Mouse (Mus musculus): ENCODE data around the gene Bbs9. TPM values are rescaled to one million over a fixed set of nuclear protein-coding genes. Genes with fewer than 3 reads are reported as not detected.
"Not testable (repeated sequence)": the region's sequence is repeated elsewhere in the genome, so short reads cannot be mapped to it uniquely, and the experiment has no call there.

Bbs9 gene
- polyA plus RNA-seq, 1 experiment = 12.7 TPM

DNA sequence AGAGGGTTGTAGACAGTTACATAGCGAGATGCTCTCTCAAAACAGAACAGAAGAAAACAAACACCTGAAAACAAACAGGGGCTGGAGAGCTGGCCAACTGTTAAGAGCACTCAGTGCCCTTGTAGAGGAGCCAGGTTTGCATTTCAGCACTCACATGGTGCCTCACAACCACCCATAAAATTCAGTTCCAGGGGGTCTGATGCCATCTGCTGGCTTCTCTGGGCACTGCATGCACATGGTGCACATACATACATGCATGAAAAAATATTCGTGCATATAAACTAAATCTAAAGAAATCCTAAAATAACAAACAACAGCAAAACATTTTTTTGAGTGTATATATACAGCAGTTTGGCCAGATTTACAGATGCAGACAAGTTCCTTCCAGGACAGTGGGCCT lies 228.0 kb downstream of the Bbs9 start:
- no peaks in the 10 kb centered on the region for H3K36me3 ChIP-seq (ENCODE audit: control insufficient read depth, insufficient read depth, low read length)
- H3K27ac ChIP-seq (ENCODE audit: insufficient read depth, low read depth, low read length) = no peak overlapping the region
- DNase-seq = no peak
- no peaks in the 10 kb centered on the region for H3K4me1 ChIP-seq (ENCODE audit: control insufficient read depth, insufficient read depth, low read length)
- TF ChIP-seq CTCF (conservative IDR thresholded peaks at IDR 0.05; ENCODE audit: insufficient read depth, insufficient read length, low read depth, low read length) (peak; percentile 29; the same call in 1 of the 2 replicates), POLR2A (IDR thresholded peaks at IDR 0.05; ENCODE audit: low read depth, low read length) (no peak)
- WGBS = 96% methylated on average over 2 of the region's 2 CpGs
- no peaks in the 10 kb centered on the region for H3K27me3 ChIP-seq (replicated peaks; ENCODE audit: control insufficient read depth, insufficient read depth, low read length)
- no peak overlapping the region for H3K4me3 ChIP-seq (ENCODE audit: insufficient read depth, low read depth, low read length)

DNA sequence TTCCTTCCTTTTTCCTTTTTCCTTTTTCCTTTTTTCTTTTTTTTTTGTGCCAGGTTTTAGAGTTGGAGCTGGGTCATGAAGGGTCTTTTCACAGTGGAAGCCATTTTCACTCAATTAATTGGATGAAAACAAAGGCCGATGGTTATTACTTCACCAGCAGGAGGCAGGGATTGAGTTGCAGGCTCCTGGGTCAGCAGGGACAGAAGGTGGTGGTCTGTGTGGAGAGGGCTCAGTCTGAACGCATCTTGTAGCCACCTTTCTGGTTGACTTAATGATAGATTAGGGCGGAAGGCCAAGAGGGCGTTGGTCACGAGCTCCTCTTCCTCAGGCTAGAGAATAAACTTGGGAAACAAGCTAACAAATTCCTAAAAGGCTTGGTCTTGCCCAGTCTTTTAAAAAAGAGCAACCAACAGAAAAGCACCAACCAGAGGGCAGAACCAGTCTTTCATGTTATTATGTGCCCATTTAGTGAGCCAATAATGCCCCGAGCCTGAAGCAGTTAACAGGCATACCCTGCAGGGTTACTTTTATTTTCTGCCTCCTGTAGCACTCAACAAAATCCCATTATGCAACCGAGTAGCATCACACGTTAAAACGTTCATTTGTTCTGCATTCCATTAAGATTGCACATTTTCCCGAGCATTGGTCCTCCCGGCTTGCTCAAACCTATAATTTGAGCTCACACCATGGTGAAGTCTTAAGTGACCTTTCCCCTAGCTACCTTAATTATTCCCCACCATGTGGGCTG lies 231.8 kb downstream of the Bbs9 start:
- TF ChIP-seq POLR2A (IDR thresholded peaks at IDR 0.05; ENCODE audit: low read depth, low read length) (no peak), CTCF (conservative IDR thresholded peaks at IDR 0.05; ENCODE audit: insufficient read depth, insufficient read length, low read depth, low read length) (no peak)
- H3K4me1 ChIP-seq (ENCODE audit: control insufficient read depth, insufficient read depth, low read length) = peaks cover 9% of the 10 kb centered on the region
- H3K27me3 ChIP-seq (replicated peaks; ENCODE audit: control insufficient read depth, insufficient read depth, low read length) = no peaks in the 10 kb centered on the region
- no peak overlapping the region for H3K4me3 ChIP-seq (ENCODE audit: insufficient read depth, low read depth, low read length)
- DNase-seq = no peak
- H3K36me3 ChIP-seq (ENCODE audit: control insufficient read depth, insufficient read depth, low read length) = no peaks in the 10 kb centered on the region
- no peak overlapping the region for H3K27ac ChIP-seq (ENCODE audit: insufficient read depth, low read depth, low read length)
- WGBS = 72% methylated on average over 11 of the region's 11 CpGs

DNA sequence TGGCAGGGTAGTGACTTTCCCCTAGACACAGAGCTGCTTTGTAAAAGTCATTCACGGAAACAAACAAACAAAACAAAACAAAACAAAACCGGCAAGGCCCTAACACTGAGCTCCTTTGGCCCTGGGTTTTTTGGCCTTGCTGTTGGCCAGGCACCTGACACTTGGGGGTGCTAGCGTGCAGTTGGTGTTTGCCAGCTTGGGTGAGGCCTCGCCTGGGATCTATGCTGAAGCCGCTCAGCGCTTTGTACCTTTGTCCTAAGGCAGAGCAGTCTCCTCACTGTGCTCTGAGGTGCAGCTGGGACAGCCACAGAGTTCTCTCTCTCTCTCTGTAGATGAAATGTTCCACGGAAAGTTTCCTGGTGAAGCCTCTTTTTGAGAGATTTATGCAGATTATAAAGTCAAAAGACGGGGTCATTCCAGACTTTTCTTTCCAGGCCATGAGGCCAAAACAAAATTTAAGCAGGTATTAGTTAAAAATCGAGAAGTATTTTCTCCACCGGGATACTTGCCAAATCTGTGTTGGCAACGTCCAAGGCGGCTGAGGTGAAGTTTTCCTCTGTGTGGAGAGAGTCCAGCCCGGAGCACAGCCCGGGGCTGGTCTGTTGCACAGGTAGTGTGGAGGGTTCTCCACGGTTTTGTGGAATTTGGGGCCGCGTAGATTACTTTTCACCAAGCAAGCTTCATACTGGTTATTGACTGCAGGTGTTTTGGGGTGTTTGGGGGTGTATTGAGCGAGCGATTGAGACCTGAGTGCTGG lies 233.6 kb downstream of the Bbs9 start:
- Histone ChIP-seq H3K36me3 (ENCODE audit: control insufficient read depth, insufficient read depth, low read length) (no peaks in the 10 kb centered on the region), H3K27ac (ENCODE audit: insufficient read depth, low read depth, low read length) (peak overlapping the region; percentile 59), H3K4me1 (ENCODE audit: control insufficient read depth, insufficient read depth, low read length) (peaks cover 9% of the 10 kb centered on the region), H3K27me3 (replicated peaks; ENCODE audit: control insufficient read depth, insufficient read depth, low read length) (no peaks in the 10 kb centered on the region), H3K4me3 (ENCODE audit: insufficient read depth, low read depth, low read length) (no peak overlapping the region)
- no peak for TF ChIP-seq POLR2A (IDR thresholded peaks at IDR 0.05; ENCODE audit: low read depth, low read length)
- peak; percentile 81 for TF ChIP-seq CTCF (conservative IDR thresholded peaks at IDR 0.05; ENCODE audit: insufficient read depth, insufficient read length, low read depth, low read length)
- DNase-seq = peak; percentile 89
- 31% methylated on average over 19 of the region's 19 CpGs for WGBS

DNA sequence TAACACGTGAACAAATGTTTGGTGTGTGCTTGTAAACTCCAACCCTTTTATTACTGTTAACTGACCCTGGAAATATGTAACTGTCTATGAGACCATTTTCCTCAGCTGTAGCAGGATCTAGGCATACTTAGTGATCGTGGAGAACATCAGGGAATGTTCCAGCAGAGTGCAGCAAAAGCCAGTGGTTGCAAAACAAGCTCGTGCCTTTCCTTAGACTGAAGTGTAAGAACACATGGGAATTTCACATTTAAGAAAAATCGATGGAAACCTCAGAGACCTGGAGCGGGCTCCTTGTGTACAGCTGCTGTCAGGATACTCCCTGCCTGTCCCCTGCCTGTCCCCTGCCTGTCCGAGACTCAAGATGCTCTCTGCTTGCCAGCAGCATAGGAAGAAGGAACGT lies 234.5 kb downstream of the Bbs9 start:
- TF ChIP-seq CTCF (conservative IDR thresholded peaks at IDR 0.05; ENCODE audit: insufficient read depth, insufficient read length, low read depth, low read length) (no peak), POLR2A (IDR thresholded peaks at IDR 0.05; ENCODE audit: low read depth, low read length) (no peak)
- Histone ChIP-seq H3K27me3 (replicated peaks; ENCODE audit: control insufficient read depth, insufficient read depth, low read length) (no peaks in the 10 kb centered on the region), H3K36me3 (ENCODE audit: control insufficient read depth, insufficient read depth, low read length) (no peaks in the 10 kb centered on the region), H3K27ac (ENCODE audit: insufficient read depth, low read depth, low read length) (no peak overlapping the region), H3K4me3 (ENCODE audit: insufficient read depth, low read depth, low read length) (no peak overlapping the region), H3K4me1 (ENCODE audit: control insufficient read depth, insufficient read depth, low read length) (peaks cover 9% of the 10 kb centered on the region)
- WGBS = 56% methylated on average over 7 of the region's 7 CpGs
- DNase-seq = peak; percentile 12

DNA sequence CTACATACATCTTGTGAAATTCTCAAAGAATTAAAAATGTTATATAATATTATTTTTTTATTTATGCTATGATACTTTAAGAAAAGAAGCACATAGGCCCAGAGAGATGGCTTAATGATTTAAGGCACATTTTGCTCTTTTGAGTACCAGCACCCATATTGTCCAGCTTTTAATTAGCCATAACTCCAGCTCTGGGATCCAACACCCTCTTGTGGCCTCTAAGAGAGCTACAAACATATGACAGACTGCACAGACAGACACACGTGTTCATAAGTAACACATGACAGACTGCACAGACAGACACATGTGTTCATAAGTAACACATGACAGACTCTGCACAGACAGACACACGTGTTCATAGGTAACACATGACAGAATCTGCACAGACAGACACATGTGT lies 235.8 kb downstream of the Bbs9 start:
- no peak overlapping the region for H3K27ac ChIP-seq (ENCODE audit: insufficient read depth, low read depth, low read length)
- no peak for DNase-seq
- H3K27me3 ChIP-seq (replicated peaks; ENCODE audit: control insufficient read depth, insufficient read depth, low read length) = no peaks in the 10 kb centered on the region
- H3K4me1 ChIP-seq (ENCODE audit: control insufficient read depth, insufficient read depth, low read length) = peaks cover 9% of the 10 kb centered on the region
- H3K4me3 ChIP-seq (ENCODE audit: insufficient read depth, low read depth, low read length) = no peak overlapping the region
- no peaks in the 10 kb centered on the region for H3K36me3 ChIP-seq (ENCODE audit: control insufficient read depth, insufficient read depth, low read length)
- TF ChIP-seq CTCF (conservative IDR thresholded peaks at IDR 0.05; ENCODE audit: insufficient read depth, insufficient read length, low read depth, low read length) (no peak), POLR2A (IDR thresholded peaks at IDR 0.05; ENCODE audit: low read depth, low read length) (no peak)
- WGBS = 90% methylated on average over 2 of the region's 2 CpGs

DNA sequence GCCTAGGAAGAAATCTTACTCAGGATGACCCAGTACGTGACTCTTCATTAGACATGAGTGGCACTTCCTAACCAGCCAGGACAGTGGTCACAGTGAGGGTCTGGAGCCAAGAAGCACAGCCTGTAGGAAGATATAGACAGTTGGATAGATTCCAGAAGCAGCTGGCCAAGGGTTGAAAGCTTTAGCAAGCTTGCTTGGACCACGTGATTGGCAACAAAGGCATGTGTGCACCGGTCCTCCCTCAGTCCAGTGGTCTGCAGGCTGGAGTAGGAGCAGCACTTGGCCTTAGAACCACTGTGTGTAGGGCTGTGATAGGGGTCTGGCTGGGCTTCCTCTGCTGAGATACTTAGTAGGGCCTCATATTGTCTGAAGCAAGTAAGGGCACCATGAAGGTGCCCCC lies 237.2 kb downstream of the Bbs9 start:
- Histone ChIP-seq H3K4me1 (ENCODE audit: control insufficient read depth, insufficient read depth, low read length) (peaks cover 9% of the 10 kb centered on the region), H3K27me3 (replicated peaks; ENCODE audit: control insufficient read depth, insufficient read depth, low read length) (no peaks in the 10 kb centered on the region), H3K4me3 (ENCODE audit: insufficient read depth, low read depth, low read length) (no peak overlapping the region), H3K27ac (ENCODE audit: insufficient read depth, low read depth, low read length) (no peak overlapping the region), H3K36me3 (ENCODE audit: control insufficient read depth, insufficient read depth, low read length) (no peaks in the 10 kb centered on the region)
- TF ChIP-seq POLR2A (IDR thresholded peaks at IDR 0.05; ENCODE audit: low read depth, low read length) = no peak
- no peak for TF ChIP-seq CTCF (conservative IDR thresholded peaks at IDR 0.05; ENCODE audit: insufficient read depth, insufficient read length, low read depth, low read length)
- no peak for DNase-seq
- WGBS = 41% methylated on average over 3 of the region's 3 CpGs

DNA sequence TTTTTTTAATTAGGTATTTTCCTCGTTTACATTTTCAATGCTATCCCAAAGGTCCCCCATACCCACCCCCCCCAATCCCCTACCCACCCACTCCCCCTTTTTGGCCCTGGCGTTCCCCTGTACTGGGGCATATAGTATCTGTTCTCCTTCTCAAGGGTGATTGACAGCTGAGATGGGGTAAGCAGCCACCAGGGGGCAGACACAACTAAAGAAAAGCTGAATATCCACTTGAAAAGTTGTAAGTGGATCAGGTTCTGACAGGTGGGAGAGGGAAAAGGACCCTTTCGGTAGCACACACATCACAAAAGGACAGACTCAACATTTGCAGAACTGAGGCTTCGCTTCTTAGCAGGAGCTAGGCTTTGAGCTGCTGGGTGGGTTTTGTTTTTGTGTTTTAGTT lies 237.8 kb downstream of the Bbs9 start:
- not testable (repeated sequence) for H3K27me3 ChIP-seq (replicated peaks; ENCODE audit: control insufficient read depth, insufficient read depth, low read length); H3K4me3 ChIP-seq (ENCODE audit: insufficient read depth, low read depth, low read length); H3K27ac ChIP-seq (ENCODE audit: insufficient read depth, low read depth, low read length); H3K4me1 ChIP-seq (ENCODE audit: control insufficient read depth, insufficient read depth, low read length); H3K36me3 ChIP-seq (ENCODE audit: control insufficient read depth, insufficient read depth, low read length)
- peak; percentile 71 for DNase-seq
- TF ChIP-seq CTCF (conservative IDR thresholded peaks at IDR 0.05; ENCODE audit: insufficient read depth, insufficient read length, low read depth, low read length) = peak; percentile 52
- WGBS = 51% methylated on average over 4 of the region's 4 CpGs
